Mouse (Mus musculus) bone marrow macrophage, adult 2 months (primary cell): ENCODE measurements at regions not wholly inside any gene's neighbourhood (a gene's known extent, or its start where the extent isn't known, plus 50 kb on each side); places are given as distances from the start of the nearest gene placed in this dataset.

Experiments
- CTCF ChIP-seq: IDR thresholded peaks from 2 replicates; pipeline ENCODE4 v1.5.1; 2012; ENCODE audit warnings: low read depth, mild to moderate bottlenecking, low read length, moderate library complexity
- POLR2A ChIP-seq: IDR thresholded peaks from 2 replicates; pipeline ENCODE4 v1.6.1; 2012; ENCODE audit warnings: mild to moderate bottlenecking, low read depth, low read length, borderline replicate concordance

DNA sequence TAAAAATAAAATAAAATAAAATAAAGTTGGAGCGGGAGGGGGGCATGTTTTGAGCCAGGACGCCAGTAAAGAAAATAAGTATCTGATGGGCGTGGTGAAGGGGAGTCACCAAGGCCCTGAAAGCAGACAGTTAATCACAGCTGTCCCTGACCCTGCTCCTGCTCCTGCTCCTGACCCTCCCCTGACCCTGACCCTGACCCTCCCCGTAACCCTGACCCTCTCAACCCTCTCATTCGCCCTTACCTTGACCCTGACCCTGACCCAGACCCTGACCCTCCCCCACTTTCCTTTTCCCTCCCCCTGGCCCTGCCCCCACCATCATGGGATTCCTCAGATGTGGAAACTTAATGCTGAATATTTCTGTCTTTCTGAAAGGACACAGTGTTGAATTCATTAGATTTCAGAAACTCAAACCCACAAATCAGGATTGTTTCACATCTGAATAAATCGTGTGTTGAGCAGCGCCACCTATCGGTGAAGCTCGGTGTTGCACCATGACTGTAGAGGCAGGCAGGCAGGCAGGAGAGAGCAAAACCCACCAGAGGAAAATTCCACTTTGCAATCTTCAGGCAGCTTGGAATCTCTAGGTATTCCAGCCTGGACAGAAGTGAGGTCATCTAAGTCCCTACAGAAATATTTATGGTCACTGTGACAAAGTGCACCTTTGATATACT, 145.9 kb upstream of the Rhobtb1 start:
- TF ChIP-seq CTCF: peak; percentile 83
- no peak for TF ChIP-seq POLR2A
